Mouse (Mus musculus) hindbrain, embryonic 14.5 days (tissue): Measurements from ENCODE around the gene Carmil1. TPM values are rescaled to one million over a fixed set of nuclear protein-coding genes. Genes with fewer than 3 reads are reported as not detected.

Experiments
- ATAC-seq: fragments of 200-750 bp; cut with Nextera tagmentation; 2 replicates; pipeline ENCODE4 v1.8.0; 2017; ENCODE audit warnings: moderate number of reproducible peaks, mild to moderate bottlenecking, moderate TSS enrichment, moderate library complexity; ENCODE audit not compliant: low FRiP score
- DNase-seq: peaks from one replicate; pipeline ENCODE4 v3.0.0-alpha.2; 2015; ENCODE audit warnings: low spot score
- H3K27ac ChIP-seq: fragments of 300-500 bp; sonication (generic); 2 replicates; pipeline ENCODE4 v1.5.1; 2014; ENCODE audit warnings: mild to moderate bottlenecking, moderate library complexity
- H3K27me3 ChIP-seq: fragments of 300-500 bp; sonication (generic); 2 replicates; pipeline ENCODE4 v1.6.1; 2014; ENCODE audit warnings: mild to moderate bottlenecking, low read length, mixed read lengths; ENCODE audit not compliant: control insufficient read depth, insufficient read depth
- H3K36me3 ChIP-seq: fragments of 300-500 bp; sonication (generic); replicated peaks from 2 replicates; pipeline ENCODE4 v1.6.1; 2014; ENCODE audit not compliant: control insufficient read depth, insufficient read depth
- H3K4me1 ChIP-seq: fragments of 300-500 bp; sonication (generic); replicated peaks from 2 replicates; pipeline ENCODE4 v1.6.1; 2014; ENCODE audit warnings: antibody characterized with exemption, low read length, mixed read lengths; ENCODE audit not compliant: control insufficient read depth, insufficient read depth
- H3K4me2 ChIP-seq: fragments of 300-500 bp; sonication (generic); replicated peaks from 2 replicates; pipeline ENCODE4 v1.6.1; 2014; ENCODE audit warnings: mild to moderate bottlenecking, moderate library complexity
- H3K4me3 ChIP-seq: fragments of 300-500 bp; sonication (generic); replicated peaks from 2 replicates; pipeline ENCODE4 v1.5.1; 2014; ENCODE audit warnings: mild to moderate bottlenecking, low read length
- H3K9ac ChIP-seq: fragments of 300-500 bp; sonication (generic); 2 replicates; pipeline ENCODE4 v1.6.1; 2014
- H3K9me3 ChIP-seq: fragments of 300-500 bp; sonication (generic); 2 replicates; pipeline ENCODE4 v1.6.1; 2016; ENCODE audit warnings: low read length; ENCODE audit not compliant: control insufficient read depth
- WGBS: fragments of 180-500 bp; shearing (Covaris S2); extraction: QIAGEN DNeasy Blood & Tissue Kit; methylation state at CpG from one replicate; pipeline ENCODE4 v1.1.7; 2014; 5-methylcytosine and 5-hydroxymethylcytosine counted together
- polyA plus RNA-seq: library from polyadenylated mRNA; unstranded; fragments of >200 nt; fragmentation: Nextera tagmentation; extraction: Ambion mirVana; gene quantifications from 2 replicates; pipeline ENCODE4 v1.2.1, GENCODE M21; 2014

Gene Carmil1
- polyA plus RNA-seq, 1 experiment from 2014 or later, result 38.7 TPM

GRCm38 (mm10) chr13:24177600-24177999 lies 103.0 kb downstream of the Carmil1 start:
- 67% methylated on average over 5 of the region's 5 CpGs for WGBS

GRCm38 (mm10) chr13:24176835-24177234 lies 103.8 kb downstream of the Carmil1 start:
- Histone ChIP-seq H3K9me3 (no peaks in the 10 kb centered on the region), H3K27ac (no peak overlapping the region), H3K36me3 (no peaks in the 10 kb centered on the region), H3K4me1 (no peaks in the 10 kb centered on the region), H3K4me2 (no peak overlapping the region), H3K4me3 (no peak overlapping the region), H3K9ac (no peak overlapping the region), H3K27me3 (no peaks in the 10 kb centered on the region)
- WGBS, result 82% methylated on average over 4 of the region's 4 CpGs
- DNase-seq (no peak), ATAC-seq (no peak)

More at GRCm38 (mm10) chr13:24177600-24177999, 103.0 kb downstream of the Carmil1 start:
- Histone ChIP-seq H3K4me3 (no peak overlapping the region), H3K36me3 (no peaks in the 10 kb centered on the region), H3K4me1 (no peaks in the 10 kb centered on the region), H3K9me3 (no peaks in the 10 kb centered on the region), H3K4me2 (no peak overlapping the region), H3K27me3 (no peaks in the 10 kb centered on the region), H3K27ac (no peak overlapping the region), H3K9ac (no peak overlapping the region)
- no peak for ATAC-seq
- DNase-seq, result no peak

- ATAC-seq, result no peak
- no peaks in the 10 kb centered on the region for H3K36me3 ChIP-seq
- H3K27me3 ChIP-seq, result no peaks in the 10 kb centered on the region
- H3K4me2 ChIP-seq, result no peak overlapping the region
- no peak overlapping the region for H3K4me3 ChIP-seq
- H3K4me1 ChIP-seq, result no peaks in the 10 kb centered on the region
- H3K27ac ChIP-seq, result no peak overlapping the region
- no peak overlapping the region for H3K9ac ChIP-seq
- no peaks in the 10 kb centered on the region for H3K9me3 ChIP-seq
- WGBS, result 80% methylated on average over 1 of the region's 1 CpGs
- no peak for DNase-seq
These were observed 110.9 kb downstream of the Carmil1 start for GRCm38 (mm10) chr13:24169658-24170057.

DNA sequence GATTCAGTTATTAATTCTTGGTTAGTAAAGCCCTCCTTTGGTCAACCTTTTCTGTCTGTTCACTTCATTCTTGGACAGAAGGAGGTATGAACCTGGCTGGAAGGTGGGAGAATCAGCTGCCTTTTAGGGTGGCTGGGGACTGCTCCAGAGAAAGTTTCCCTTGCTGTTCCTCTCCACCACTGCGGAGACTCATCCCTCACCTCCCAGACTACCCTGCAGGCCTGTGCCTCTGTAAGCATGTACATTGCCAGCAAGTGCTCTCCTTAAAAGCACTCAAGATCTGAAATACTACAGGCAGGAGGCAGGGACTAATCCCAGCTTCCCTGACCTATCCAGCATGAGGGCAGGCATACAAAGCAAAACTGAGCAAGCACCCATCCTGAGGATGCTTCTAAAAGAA lies 117.2 kb downstream of the Carmil1 start:
- ATAC-seq (no peak), DNase-seq (no peak)
- WGBS, result 96% methylated on average over 1 of the region's 1 CpGs
- Histone ChIP-seq H3K36me3 (no peaks in the 10 kb centered on the region), H3K27me3 (no peaks in the 10 kb centered on the region), H3K4me1 (no peaks in the 10 kb centered on the region), H3K9ac (no peak overlapping the region), H3K27ac (no peak overlapping the region), H3K4me3 (no peak overlapping the region), H3K9me3 (no peaks in the 10 kb centered on the region), H3K4me2 (no peak overlapping the region)

DNA sequence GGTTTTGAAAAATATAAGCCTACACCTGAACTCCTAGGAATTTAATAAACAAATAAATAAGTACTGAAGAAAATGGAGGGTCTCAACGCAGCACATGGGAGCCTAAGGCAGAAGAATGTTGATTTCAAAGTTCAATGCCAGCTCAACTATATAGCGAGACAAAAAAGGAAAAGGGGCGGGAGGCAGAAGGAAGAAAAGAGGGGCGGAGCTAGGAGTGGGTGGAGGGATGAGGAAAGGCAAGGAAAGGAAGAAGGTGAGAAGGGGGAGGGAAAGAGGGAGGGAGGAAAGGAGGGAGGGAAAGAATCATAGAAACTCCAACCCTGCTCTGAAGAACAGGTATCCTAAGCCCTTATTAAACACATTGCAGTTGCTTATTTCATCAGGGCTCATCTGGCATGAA lies 119.5 kb downstream of the Carmil1 start:
- WGBS, result 86% methylated on average over 4 of the region's 4 CpGs
- Histone ChIP-seq H3K27ac (no peak overlapping the region), H3K4me1 (no peaks in the 10 kb centered on the region), H3K27me3 (no peaks in the 10 kb centered on the region), H3K4me3 (no peak overlapping the region), H3K9ac (no peak overlapping the region), H3K36me3 (no peaks in the 10 kb centered on the region), H3K4me2 (no peak overlapping the region), H3K9me3 (no peaks in the 10 kb centered on the region)
- DNase-seq (no peak), ATAC-seq (no peak)

GRCm38 (mm10) chr13:24159972-24160371 lies 120.6 kb downstream of the Carmil1 start:
- no peak overlapping the region for H3K4me3 ChIP-seq
- no peaks in the 10 kb centered on the region for H3K27me3 ChIP-seq
- no peak for ATAC-seq
- H3K9me3 ChIP-seq, result no peaks in the 10 kb centered on the region
- no peaks in the 10 kb centered on the region for H3K4me1 ChIP-seq
- no peak overlapping the region for H3K4me2 ChIP-seq
- no peak overlapping the region for H3K27ac ChIP-seq
- 87% methylated on average over 4 of the region's 4 CpGs for WGBS
- DNase-seq, result no peak
- no peak overlapping the region for H3K9ac ChIP-seq
- no peaks in the 10 kb centered on the region for H3K36me3 ChIP-seq

DNA sequence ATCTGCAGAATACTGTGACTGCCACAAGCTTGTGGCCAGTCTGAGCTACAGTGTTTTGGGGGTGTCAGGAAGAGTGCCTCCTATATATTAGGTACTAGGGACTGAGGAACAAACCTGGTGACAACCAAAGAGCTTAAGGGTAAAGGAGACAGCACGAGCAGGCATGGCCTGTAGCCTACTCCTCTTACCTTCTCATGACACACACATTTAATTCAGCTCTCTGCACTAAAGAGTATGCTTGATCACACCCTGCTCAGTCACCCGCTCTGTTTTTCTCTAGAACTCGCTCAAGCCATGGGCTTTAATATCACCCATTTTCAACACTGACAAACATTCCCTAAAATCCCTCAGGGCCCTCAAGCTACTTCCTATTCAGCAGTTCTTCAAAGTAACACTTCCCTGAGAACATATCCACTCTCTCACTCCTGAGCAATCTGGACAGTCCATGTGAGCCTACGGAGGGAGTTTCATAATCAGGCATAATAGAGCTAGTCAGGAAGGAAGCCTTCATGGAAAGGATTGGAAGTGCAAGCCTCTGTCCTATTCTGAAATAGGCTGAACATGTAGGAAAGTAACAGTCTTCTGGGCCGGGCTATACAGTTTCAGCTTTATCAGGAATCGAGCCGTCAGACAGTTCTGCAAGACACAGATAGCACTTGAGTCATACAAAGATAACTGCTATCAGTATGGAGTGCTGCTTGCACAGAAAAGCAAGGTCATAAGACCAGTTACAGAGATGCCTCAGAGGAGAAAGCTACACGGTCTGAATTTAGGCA lies 121.2 kb downstream of the Carmil1 start:
- ATAC-seq, result no peak
- Histone ChIP-seq H3K4me2 (no peak overlapping the region), H3K9me3 (no peaks in the 10 kb centered on the region), H3K4me1 (no peaks in the 10 kb centered on the region), H3K27me3 (no peaks in the 10 kb centered on the region), H3K27ac (no peak overlapping the region), H3K36me3 (no peaks in the 10 kb centered on the region), H3K4me3 (no peak overlapping the region), H3K9ac (no peak overlapping the region)
- 90% methylated on average over 8 of the region's 8 CpGs for WGBS
- DNase-seq, result no peak

DNA sequence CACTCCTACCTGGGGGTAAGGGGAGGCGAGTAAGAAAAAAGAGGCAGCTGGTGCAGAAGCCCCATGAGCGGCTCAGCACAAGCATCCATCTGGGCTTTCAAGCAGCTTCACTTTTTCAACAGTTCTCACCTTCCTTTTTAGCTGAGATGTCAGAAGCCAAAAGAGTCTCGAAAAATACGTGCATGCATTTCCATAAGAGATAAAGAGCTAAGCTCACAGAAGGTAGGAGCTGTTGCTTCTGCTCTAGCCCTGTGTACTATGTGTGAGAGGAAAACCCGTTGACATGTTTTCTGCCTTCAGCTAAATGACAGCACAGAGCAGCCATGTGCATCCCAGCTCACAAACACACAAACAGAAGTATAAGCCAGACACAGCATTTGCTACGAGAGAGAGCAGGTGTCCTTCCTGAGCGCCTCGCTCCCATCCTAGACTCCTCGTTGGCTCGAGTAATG lies 123.0 kb downstream of the Carmil1 start:
- Histone ChIP-seq H3K27me3 (no peaks in the 10 kb centered on the region), H3K27ac (no peak overlapping the region), H3K36me3 (no peaks in the 10 kb centered on the region), H3K9ac (no peak overlapping the region), H3K4me3 (no peak overlapping the region), H3K4me1 (no peaks in the 10 kb centered on the region), H3K9me3 (no peaks in the 10 kb centered on the region), H3K4me2 (no peak overlapping the region)
- DNase-seq (no peak), ATAC-seq (no peak)
- WGBS, result 90% methylated on average over 10 of the region's 10 CpGs

DNA sequence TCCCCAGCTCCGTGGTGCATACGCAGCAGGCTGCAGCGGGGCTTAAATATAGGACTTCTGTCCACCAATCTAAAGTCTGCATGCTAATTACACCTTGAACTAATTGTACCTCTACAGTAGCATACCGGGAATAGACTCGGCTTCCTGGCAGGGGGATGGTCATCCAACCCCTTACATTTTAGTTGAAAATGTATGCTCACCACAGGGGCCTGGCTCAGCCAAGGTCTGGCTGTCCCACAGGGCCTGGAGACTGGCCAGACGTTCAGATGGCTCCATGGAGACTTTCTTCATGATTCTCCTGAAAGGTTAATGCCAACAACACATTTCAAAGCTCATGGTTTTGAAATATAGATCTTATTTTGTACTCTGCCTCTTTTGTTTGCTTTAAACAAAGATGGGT lies 125.4 kb downstream of the Carmil1 start:
- ATAC-seq, result no peak
- Histone ChIP-seq H3K4me1 (0 out of 2 replicates have a peak, but pooled peaks cover 7% of the 10 kb centered on the region), H3K4me3 (no peak overlapping the region), H3K27ac (no peak overlapping the region), H3K9me3 (no peaks in the 10 kb centered on the region), H3K4me2 (no peak overlapping the region), H3K36me3 (no peaks in the 10 kb centered on the region), H3K27me3 (no peaks in the 10 kb centered on the region), H3K9ac (no peak overlapping the region)
- 44% methylated on average over 6 of the region's 6 CpGs for WGBS
- no peak for DNase-seq
